Mouse (Mus musculus): ENCODE results near the gene Clic1. TPM values are rescaled to one million over a fixed set of nuclear protein-coding genes. Genes with fewer than 3 reads are reported as not detected.

Clic1 gene
- polyA plus RNA-seq, 1 experiment from 2014 or later, result 179 TPM

DNA sequence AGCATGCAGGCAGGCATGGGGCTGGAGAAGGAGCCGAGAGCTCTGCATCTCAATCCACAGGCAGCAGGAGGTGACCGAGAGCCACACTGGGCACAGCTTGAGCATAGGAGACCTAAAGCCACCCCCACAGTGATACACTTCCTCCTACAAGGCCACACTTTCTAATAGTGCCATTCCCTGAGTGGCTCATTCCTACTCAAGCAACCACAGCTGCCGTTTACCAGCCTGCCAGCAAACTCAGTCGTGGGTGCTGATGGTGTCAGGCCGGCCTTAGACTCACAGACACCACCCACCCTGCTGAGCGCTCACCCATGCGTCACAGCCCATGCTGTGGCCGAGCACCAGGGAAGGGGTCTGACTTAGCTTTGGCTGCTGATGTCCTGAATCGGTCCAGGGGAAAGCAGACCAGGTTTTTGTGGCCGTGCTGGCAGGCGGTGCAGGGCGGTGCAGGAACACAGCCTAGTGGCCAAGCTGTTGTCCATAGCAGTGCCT is 47.4 kb downstream of the Clic1 start:
- Histone ChIP-seq H3K9me3 (no peaks in the 10 kb centered on the region), H3K27ac (no peak overlapping the region), H3K27me3 (ENCODE audit: poor library complexity, severe bottlenecking) (no peaks in the 10 kb centered on the region), H3K36me3 (replicated peaks) (peaks cover 98% of the 10 kb centered on the region), H3K4me1 (no peaks in the 10 kb centered on the region), H3K4me3 (no peak overlapping the region)
- 81% methylated on average over 12 of the region's 12 CpGs for WGBS
- no peak for DNase-seq (ENCODE audit: extremely low spot score, low spot score)

DNA sequence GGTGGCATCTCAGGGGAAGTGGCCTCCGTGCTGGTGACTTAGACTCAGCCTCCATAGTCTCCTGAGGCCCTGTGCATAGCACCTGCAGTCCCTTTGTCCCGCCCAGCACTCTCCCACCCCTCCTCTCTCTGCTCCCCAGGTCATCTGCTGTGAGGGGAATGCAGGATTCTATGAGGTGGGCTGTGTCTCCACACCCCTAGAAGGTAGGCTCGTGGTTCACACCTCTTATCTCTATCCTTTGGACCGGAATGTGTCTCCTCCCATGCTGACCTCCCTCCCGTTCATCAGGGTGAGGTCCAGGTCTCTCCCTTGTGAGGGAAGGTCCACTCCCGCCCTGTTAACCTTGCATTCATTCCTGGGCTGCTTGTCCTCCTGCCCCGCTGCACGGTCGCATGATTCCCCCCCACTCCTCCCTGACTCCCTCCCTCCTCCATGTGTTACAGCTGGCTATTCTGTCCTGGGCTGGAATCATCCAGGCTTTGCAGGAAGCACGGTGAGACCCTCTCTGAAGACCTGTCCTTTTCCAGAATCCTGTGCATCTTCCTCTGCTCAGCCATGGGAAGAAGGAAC is 50.5 kb downstream of the Clic1 start:
- no peak overlapping the region; the same call in 1 of the 2 replicates for H3K4me3 ChIP-seq
- H3K36me3 ChIP-seq (replicated peaks), result peaks cover 83% of the 10 kb centered on the region
- H3K4me1 ChIP-seq, result no peaks in the 10 kb centered on the region; the same call in 1 of the 2 replicates
- no peak overlapping the region for H3K27ac ChIP-seq
- H3K27me3 ChIP-seq (ENCODE audit: poor library complexity, severe bottlenecking), result no peaks in the 10 kb centered on the region
- no peak for DNase-seq (ENCODE audit: extremely low spot score, low spot score)
- H3K9me3 ChIP-seq, result no peaks in the 10 kb centered on the region
- 77% methylated on average over 10 of the region's 10 CpGs for WGBS

DNA sequence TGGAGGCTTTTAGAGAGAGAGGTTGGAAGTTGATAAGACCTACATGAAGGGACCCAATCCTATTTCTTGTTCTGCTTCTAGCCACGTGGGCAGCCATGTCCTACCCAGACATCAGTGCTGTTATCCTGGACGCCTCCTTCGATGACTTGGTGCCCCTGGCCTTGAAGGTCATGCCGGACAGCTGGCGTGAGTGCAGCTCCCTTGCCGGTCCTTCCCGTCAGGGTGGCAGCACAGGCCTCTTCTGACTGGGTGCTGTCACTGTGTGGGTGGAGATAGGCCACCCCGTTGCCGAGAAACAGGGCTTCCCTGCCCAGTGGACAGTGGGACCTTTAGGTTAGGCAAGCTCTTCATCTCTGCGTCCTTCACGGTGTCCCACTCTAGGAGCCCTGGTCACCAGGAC is 51.4 kb downstream of the Clic1 start:
- Histone ChIP-seq H3K27ac (no peak overlapping the region), H3K36me3 (replicated peaks) (peaks cover 75% of the 10 kb centered on the region), H3K4me3 (no peak overlapping the region), H3K27me3 (ENCODE audit: poor library complexity, severe bottlenecking) (no peaks in the 10 kb centered on the region), H3K4me1 (peaks cover 8% of the 10 kb centered on the region), H3K9me3 (no peaks in the 10 kb centered on the region)
- DNase-seq (ENCODE audit: extremely low spot score, low spot score), result no peak
- WGBS, result 88% methylated on average over 11 of the region's 11 CpGs

DNA sequence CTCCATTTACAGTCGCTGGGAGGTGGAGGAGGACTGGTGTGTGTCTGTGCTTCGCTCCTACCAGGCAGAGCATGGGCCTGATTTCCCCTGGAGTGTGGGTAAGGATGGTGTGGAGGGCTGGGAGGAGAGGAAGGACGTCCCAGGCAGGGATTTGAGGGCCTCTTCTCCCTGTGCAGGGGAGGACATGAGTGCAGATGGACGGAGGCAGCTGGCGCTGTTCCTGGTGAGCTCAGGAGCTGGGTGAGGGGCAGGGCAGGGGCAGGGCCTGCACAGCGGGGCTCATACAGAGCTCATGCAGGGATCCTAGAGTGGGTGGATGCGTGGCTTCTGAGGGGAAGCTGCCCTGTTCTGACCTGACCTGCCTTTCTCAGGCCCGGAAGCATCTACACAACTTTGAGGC is 52.5 kb downstream of the Clic1 start:
- Histone ChIP-seq H3K4me3 (no peak overlapping the region), H3K27me3 (ENCODE audit: poor library complexity, severe bottlenecking) (no peaks in the 10 kb centered on the region), H3K27ac (no peak overlapping the region), H3K36me3 (replicated peaks) (peaks cover 64% of the 10 kb centered on the region), H3K4me1 (peaks cover 11% of the 10 kb centered on the region), H3K9me3 (no peaks in the 10 kb centered on the region)
- WGBS, result 90% methylated on average over 7 of the region's 8 CpGs
- no peak for DNase-seq (ENCODE audit: extremely low spot score, low spot score)

DNA sequence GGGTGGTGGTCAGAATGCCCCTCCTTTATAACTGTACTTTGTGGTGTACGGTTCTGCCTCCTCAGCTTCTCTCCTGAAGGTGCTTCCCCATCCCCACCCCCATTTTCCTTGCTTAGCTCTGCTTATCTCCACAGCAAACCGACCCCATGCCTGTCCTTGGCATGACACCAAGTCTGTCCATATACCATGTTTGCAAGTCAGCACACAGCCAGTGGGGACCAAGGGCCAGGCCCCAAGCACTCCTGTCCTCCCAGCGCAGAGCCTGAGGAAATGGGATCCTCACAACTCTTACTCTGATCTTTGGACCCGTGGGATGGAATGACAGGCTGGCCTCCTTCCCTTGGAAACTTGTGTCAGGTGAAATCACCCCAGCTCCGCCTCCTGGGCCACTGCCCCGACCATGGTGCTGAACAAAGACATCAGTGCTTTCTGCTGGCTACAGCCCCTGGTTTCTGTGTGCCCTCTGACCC is 53.5 kb downstream of the Clic1 start:
- peaks cover 56% of the 10 kb centered on the region for H3K36me3 ChIP-seq (replicated peaks)
- 79% methylated on average over 6 of the region's 6 CpGs for WGBS
- no peak for DNase-seq (ENCODE audit: extremely low spot score, low spot score)

DNA sequence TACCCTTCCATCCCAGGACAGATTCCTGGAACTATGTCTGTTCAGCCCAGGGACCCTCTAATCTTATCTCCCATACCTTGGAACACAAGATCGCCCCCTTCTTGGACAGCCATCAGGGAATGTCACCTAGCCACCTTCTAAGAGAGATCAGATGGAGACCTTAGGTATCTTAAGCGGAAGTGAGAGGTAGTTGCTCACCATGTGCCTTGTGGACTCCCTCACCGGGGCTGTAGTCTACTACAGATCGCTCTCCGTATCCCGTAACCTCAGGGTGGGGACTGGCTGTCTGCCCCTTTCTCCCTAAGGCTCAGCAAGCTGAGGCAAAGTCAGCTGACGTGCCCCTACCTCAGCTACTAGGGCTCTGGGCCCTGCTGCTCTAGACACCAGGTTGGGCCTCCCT is 54.3 kb downstream of the Clic1 start:
- Histone ChIP-seq H3K36me3 (replicated peaks) (peaks cover 47% of the 10 kb centered on the region), H3K27me3 (ENCODE audit: poor library complexity, severe bottlenecking) (no peaks in the 10 kb centered on the region), H3K4me3 (no peak overlapping the region), H3K27ac (no peak overlapping the region), H3K4me1 (peaks cover 11% of the 10 kb centered on the region), H3K9me3 (no peaks in the 10 kb centered on the region)
- DNase-seq (ENCODE audit: extremely low spot score, low spot score), result no peak
- WGBS, result 91% methylated on average over 7 of the region's 7 CpGs

More for the DNA sequence above, 53.5 kb downstream of the Clic1 start:
- Histone ChIP-seq H3K4me3 (0 out of 2 replicates have a peak overlapping the region, but pooled peaks have one; percentile 15), H3K27ac (no peak overlapping the region), H3K27me3 (ENCODE audit: poor library complexity, severe bottlenecking) (no peaks in the 10 kb centered on the region), H3K4me1 (peaks cover 11% of the 10 kb centered on the region), H3K9me3 (no peaks in the 10 kb centered on the region)

DNA sequence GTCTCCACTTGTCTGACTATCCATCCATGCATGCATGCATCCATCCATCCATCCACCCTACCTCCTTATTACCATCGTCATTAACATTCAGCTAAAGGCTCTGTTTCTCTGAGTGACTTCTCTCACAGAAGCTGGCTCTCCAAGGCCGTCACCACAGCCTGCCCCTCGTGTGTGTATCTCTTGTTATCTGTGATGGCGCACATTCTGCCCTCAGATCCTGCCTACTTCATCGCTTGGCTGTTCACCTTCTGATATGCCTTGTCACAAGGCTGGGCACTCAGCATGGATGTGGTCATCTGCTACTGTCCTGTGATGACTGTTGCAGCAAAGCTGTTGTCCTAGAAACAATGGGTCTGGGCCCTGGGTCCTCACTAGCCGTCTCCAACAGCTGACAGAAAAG is 55.0 kb downstream of the Clic1 start:
- 81% methylated on average over 6 of the region's 6 CpGs for WGBS
- Histone ChIP-seq H3K27me3 (ENCODE audit: poor library complexity, severe bottlenecking) (no peaks in the 10 kb centered on the region), H3K4me1 (peaks cover 11% of the 10 kb centered on the region), H3K27ac (no peak overlapping the region), H3K9me3 (no peaks in the 10 kb centered on the region), H3K36me3 (replicated peaks) (peaks cover 41% of the 10 kb centered on the region), H3K4me3 (no peak overlapping the region)
- DNase-seq (ENCODE audit: extremely low spot score, low spot score), result no peak

DNA sequence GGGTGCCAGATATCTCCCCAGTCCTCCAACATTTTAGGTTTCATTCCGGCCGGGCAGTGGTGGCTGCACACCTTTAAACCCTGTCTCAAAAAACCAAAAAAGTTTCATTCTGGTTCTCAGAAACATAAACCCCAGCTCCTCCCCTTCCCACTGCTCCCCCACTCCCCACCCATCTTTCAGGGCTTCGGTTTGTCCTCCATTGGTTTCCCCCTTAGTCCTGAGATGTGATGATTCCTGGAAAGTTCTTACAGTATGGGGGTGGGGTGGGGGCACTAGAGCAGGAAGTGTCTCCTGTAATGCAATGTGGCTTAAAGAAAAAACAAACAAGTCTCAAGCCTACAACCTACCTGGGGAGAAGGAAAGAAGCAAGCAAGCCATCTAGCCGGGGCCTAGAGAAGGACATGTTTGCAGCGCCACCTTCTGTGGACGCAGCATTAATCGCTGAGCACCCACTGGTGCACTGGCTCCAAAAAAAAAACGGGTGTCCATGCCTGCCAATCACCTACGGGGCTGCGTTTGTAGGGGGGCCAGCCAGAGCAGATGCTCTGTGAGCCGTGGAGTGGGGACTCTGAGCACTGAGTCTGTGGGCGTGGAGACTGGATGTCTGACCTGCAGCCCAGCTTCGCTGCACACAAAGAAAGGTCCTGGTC is 56.1 kb downstream of the Clic1 start:
- Histone ChIP-seq H3K4me1 (peaks cover 11% of the 10 kb centered on the region), H3K4me3 (peak overlapping the region; percentile 28), H3K36me3 (replicated peaks) (peaks cover 30% of the 10 kb centered on the region), H3K9me3 (no peaks in the 10 kb centered on the region), H3K27ac (peak overlapping the region; percentile 82), H3K27me3 (ENCODE audit: poor library complexity, severe bottlenecking) (no peaks in the 10 kb centered on the region)
- DNase-seq (ENCODE audit: extremely low spot score, low spot score), result peak; percentile 21
- 27% methylated on average over 13 of the region's 13 CpGs for WGBS

DNA sequence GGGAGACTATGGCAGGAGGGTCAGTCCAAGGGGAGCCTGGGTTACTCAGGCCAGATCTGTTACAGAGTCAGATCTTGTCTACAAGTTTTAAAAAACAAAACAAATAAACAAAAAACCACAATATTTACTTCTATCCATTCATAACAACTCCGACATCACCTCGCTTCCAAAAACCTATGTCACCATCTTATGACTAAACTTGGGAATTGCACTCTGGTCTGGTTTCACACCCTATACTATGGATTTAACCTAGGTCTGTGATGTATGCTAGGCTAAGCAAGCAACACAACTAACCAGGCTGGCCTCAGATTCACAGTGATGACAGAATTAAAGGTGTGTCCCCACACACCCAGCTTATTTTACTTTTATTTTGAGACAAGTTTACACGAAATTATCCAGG is 56.8 kb downstream of the Clic1 start:
- Histone ChIP-seq H3K27me3 (ENCODE audit: poor library complexity, severe bottlenecking) (no peaks in the 10 kb centered on the region), H3K27ac (peak overlapping the region; percentile 82), H3K36me3 (replicated peaks) (peaks cover 23% of the 10 kb centered on the region), H3K9me3 (no peaks in the 10 kb centered on the region), H3K4me1 (peaks cover 11% of the 10 kb centered on the region), H3K4me3 (peak overlapping the region; percentile 28; the same call in 1 of the 2 replicates)
- 81% methylated on average over 3 of the region's 3 CpGs for WGBS
- no peak for DNase-seq (ENCODE audit: extremely low spot score, low spot score)

DNA sequence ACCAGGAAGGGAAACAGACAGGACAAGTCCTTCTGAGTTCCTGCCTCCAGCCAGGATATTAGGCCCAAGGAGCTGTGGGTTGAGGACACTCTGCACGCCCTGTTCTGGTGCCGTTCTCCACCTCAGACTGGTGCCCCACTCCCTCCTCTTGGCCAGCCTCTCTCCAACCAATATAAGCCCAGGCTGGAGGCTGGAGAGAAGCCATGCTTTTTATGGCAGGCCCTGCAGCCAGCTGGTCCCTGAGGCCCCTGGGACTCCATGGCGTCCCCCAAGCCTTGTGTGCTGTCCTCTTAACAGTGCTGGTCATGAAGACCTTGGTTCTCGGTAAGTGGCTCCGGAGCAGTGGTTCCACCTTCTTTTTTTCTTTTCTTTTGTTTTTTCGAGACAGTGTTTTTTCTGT is 58.3 kb downstream of the Clic1 start, which contains the start of gene Ly6g5c:
Ly6g5c (plus strand) TSS at position 183 of the 400 bp plus-strand sequence.
- no peak within 1 kb of the TSS for H3K27ac ChIP-seq
- H3K36me3 ChIP-seq (replicated peaks), result peaks cover 7% of the 10 kb centered on the region
- no peak within 1 kb of the TSS for H3K4me3 ChIP-seq
- peaks cover 11% of the 10 kb centered on the region for H3K4me1 ChIP-seq
- H3K27me3 ChIP-seq (ENCODE audit: poor library complexity, severe bottlenecking), result no peaks in the 10 kb centered on the region
- H3K9me3 ChIP-seq, result no peaks in the 10 kb centered on the region
- 91% methylated on average over 6 of the region's 6 CpGs for WGBS
- no peak for DNase-seq (ENCODE audit: extremely low spot score, low spot score)

Other genes starting within 250 kb of the Clic1 start
- gene Cyp21a1, start 245.4 kb upstream of the Clic1 start, polyA plus RNA-seq (2016; fragmentation: Nextera tagmentation; extraction: Ambion mirVana), result not detected in 2 replicates
- 28.6 and 31.6 TPM in 2 replicates for gene Stk19, start 213.0 kb upstream of the Clic1 start, polyA plus RNA-seq (2016; fragmentation: Nextera tagmentation; extraction: Ambion mirVana)
- gene Dxo, start 212.9 kb upstream of the Clic1 start, polyA plus RNA-seq (2016; fragmentation: Nextera tagmentation; extraction: Ambion mirVana), result 80.2 and 83.0 TPM in 2 replicates
- gene Skiv2l, start 199.8 kb upstream of the Clic1 start, polyA plus RNA-seq (2016; fragmentation: Nextera tagmentation; extraction: Ambion mirVana), result 58.0 and 58.3 TPM in 2 replicates
- 150 and 153 TPM in 2 replicates for gene Nelfe, start 199.6 kb upstream of the Clic1 start, polyA plus RNA-seq (2016; fragmentation: Nextera tagmentation; extraction: Ambion mirVana)
- 1.8 and 2.7 TPM in 2 replicates for gene Cfb, start 187.4 kb upstream of the Clic1 start, polyA plus RNA-seq (2016; fragmentation: Nextera tagmentation; extraction: Ambion mirVana)
- gene Zbtb12, start 170.5 kb upstream of the Clic1 start, polyA plus RNA-seq (2016; fragmentation: Nextera tagmentation; extraction: Ambion mirVana), result 6.6 and 7.0 TPM in 2 replicates
- 0.05 and 0.11 TPM in 2 replicates for gene Gm20547, start 167.9 kb upstream of the Clic1 start, polyA plus RNA-seq (2016; fragmentation: Nextera tagmentation; extraction: Ambion mirVana)
- 0.83 and 1.7 TPM in 2 replicates for gene C2, start 151.7 kb upstream of the Clic1 start, polyA plus RNA-seq (2016; fragmentation: Nextera tagmentation; extraction: Ambion mirVana)
- gene Ehmt2, start 151.5 kb upstream of the Clic1 start, polyA plus RNA-seq (2016; fragmentation: Nextera tagmentation; extraction: Ambion mirVana), result 93.3 and 98.8 TPM in 2 replicates
- 0.06 and 0.11 TPM in 2 replicates for gene Slc44a4, start 135.5 kb upstream of the Clic1 start, polyA plus RNA-seq (2016; fragmentation: Nextera tagmentation; extraction: Ambion mirVana)
- gene Neu1, start 118.7 kb upstream of the Clic1 start, polyA plus RNA-seq (2016; fragmentation: Nextera tagmentation; extraction: Ambion mirVana), result 18.2 and 18.8 TPM in 2 replicates
- 0.07 TPM in 1 of 2 replicates, not detected in the other for gene Hspa1b, start 90.7 kb upstream of the Clic1 start, polyA plus RNA-seq (2016; fragmentation: Nextera tagmentation; extraction: Ambion mirVana)
- not detected in 2 replicates for gene Gm20481, start 80.1 kb upstream of the Clic1 start, polyA plus RNA-seq (2016; fragmentation: Nextera tagmentation; extraction: Ambion mirVana)
- 0.94 and 2.1 TPM in 2 replicates for gene Hspa1a, start 77.8 kb upstream of the Clic1 start, polyA plus RNA-seq (2016; fragmentation: Nextera tagmentation; extraction: Ambion mirVana)
- 1.1 TPM in 2 replicates for gene Hspa1l, start 77.3 kb upstream of the Clic1 start, polyA plus RNA-seq (2016; fragmentation: Nextera tagmentation; extraction: Ambion mirVana)
- gene Lsm2, start 68.1 kb upstream of the Clic1 start, polyA plus RNA-seq (2016; fragmentation: Nextera tagmentation; extraction: Ambion mirVana), result 363 and 375 TPM in 2 replicates
- gene Vars, start 49.0 kb upstream of the Clic1 start, polyA plus RNA-seq (2016; fragmentation: Nextera tagmentation; extraction: Ambion mirVana), result 229 and 234 TPM in 2 replicates
- 0.19 and 0.22 TPM in 2 replicates for gene Vwa7, start 33.4 kb upstream of the Clic1 start, polyA plus RNA-seq (2016; fragmentation: Nextera tagmentation; extraction: Ambion mirVana)
- 3.0 and 4.1 TPM in 2 replicates for gene Sapcd1, start 21.9 kb upstream of the Clic1 start, polyA plus RNA-seq (2016; fragmentation: Nextera tagmentation; extraction: Ambion mirVana)
- 4.3 and 5.1 TPM in 2 replicates for gene Msh5, start 3.2 kb upstream of the Clic1 start, polyA plus RNA-seq (2016; fragmentation: Nextera tagmentation; extraction: Ambion mirVana)
- 414 and 441 TPM in 2 replicates for gene Ddah2, start 9.1 kb downstream of the Clic1 start, polyA plus RNA-seq (2016; fragmentation: Nextera tagmentation; extraction: Ambion mirVana)
- 0.25 TPM in 1 of 2 replicates, not detected in the other for gene Ly6g6c, start 15.4 kb downstream of the Clic1 start, polyA plus RNA-seq (2016; fragmentation: Nextera tagmentation; extraction: Ambion mirVana)
- 0.59 and 0.72 TPM in 2 replicates for gene Mpig6b, start 16.2 kb downstream of the Clic1 start, polyA plus RNA-seq (2016; fragmentation: Nextera tagmentation; extraction: Ambion mirVana)
- gene Ly6g6e, start 26.9 kb downstream of the Clic1 start, polyA plus RNA-seq (2016; fragmentation: Nextera tagmentation; extraction: Ambion mirVana), result 1.00 TPM in 1 of 2 replicates, not detected in the other
- 1.8 and 2.0 TPM in 2 replicates for gene Ly6g6d, start 28.1 kb downstream of the Clic1 start, polyA plus RNA-seq (2016; fragmentation: Nextera tagmentation; extraction: Ambion mirVana)
- 0.46 and 0.69 TPM in 2 replicates for gene Ly6g6f, start 35.6 kb downstream of the Clic1 start, polyA plus RNA-seq (2016; fragmentation: Nextera tagmentation; extraction: Ambion mirVana)
- gene Abhd16a, start 39.3 kb downstream of the Clic1 start, polyA plus RNA-seq (2016; fragmentation: Nextera tagmentation; extraction: Ambion mirVana), result 51.8 and 52.7 TPM in 2 replicates
- gene Ly6g5c, start 58.3 kb downstream of the Clic1 start, polyA plus RNA-seq (2016; fragmentation: Nextera tagmentation; extraction: Ambion mirVana), result not detected in 2 replicates
- 1.2 and 1.4 TPM in 2 replicates for gene Ly6g5b, start 65.5 kb downstream of the Clic1 start, polyA plus RNA-seq (2016; fragmentation: Nextera tagmentation; extraction: Ambion mirVana)
- 33.9 and 42.2 TPM in 2 replicates for gene Gpank1, start 71.5 kb downstream of the Clic1 start, polyA plus RNA-seq (2016; fragmentation: Nextera tagmentation; extraction: Ambion mirVana)
- gene Csnk2b, start 72.1 kb downstream of the Clic1 start, polyA plus RNA-seq (2016; fragmentation: Nextera tagmentation; extraction: Ambion mirVana), result 290 and 303 TPM in 2 replicates
- gene D17H6S53E, start 76.4 kb downstream of the Clic1 start, polyA plus RNA-seq (2016; fragmentation: Nextera tagmentation; extraction: Ambion mirVana), result 7.8 and 10.6 TPM in 2 replicates
- 0.74 and 0.97 TPM in 2 replicates for gene Apom, start 82.1 kb downstream of the Clic1 start, polyA plus RNA-seq (2016; fragmentation: Nextera tagmentation; extraction: Ambion mirVana)
- 65.9 and 69.0 TPM in 2 replicates for gene Bag6, start 85.2 kb downstream of the Clic1 start, polyA plus RNA-seq (2016; fragmentation: Nextera tagmentation; extraction: Ambion mirVana)
- 195 and 200 TPM in 2 replicates for gene Prrc2a, start 114.9 kb downstream of the Clic1 start, polyA plus RNA-seq (2016; fragmentation: Nextera tagmentation; extraction: Ambion mirVana)
- 3.3 and 3.9 TPM in 2 replicates for gene Aif1, start 126.1 kb downstream of the Clic1 start, polyA plus RNA-seq (2016; fragmentation: Nextera tagmentation; extraction: Ambion mirVana)
- 3.3 and 4.7 TPM in 2 replicates for gene Lst1, start 138.5 kb downstream of the Clic1 start, polyA plus RNA-seq (2016; fragmentation: Nextera tagmentation; extraction: Ambion mirVana)
- gene Ltb, start 144.5 kb downstream of the Clic1 start, polyA plus RNA-seq (2016; fragmentation: Nextera tagmentation; extraction: Ambion mirVana), result 0.16 and 0.32 TPM in 2 replicates
- 0.10 TPM in 1 of 2 replicates, not detected in the other for gene Tnf, start 152.0 kb downstream of the Clic1 start, polyA plus RNA-seq (2016; fragmentation: Nextera tagmentation; extraction: Ambion mirVana)
- gene Lta, start 155.4 kb downstream of the Clic1 start, polyA plus RNA-seq (2016; fragmentation: Nextera tagmentation; extraction: Ambion mirVana), result not detected in 2 replicates
- gene Gm16181, start 170.9 kb downstream of the Clic1 start, polyA plus RNA-seq (2016; fragmentation: Nextera tagmentation; extraction: Ambion mirVana), result 0.53 TPM in 1 of 2 replicates, not detected in the other
- 7.0 and 7.7 TPM in 2 replicates for gene Atp6v1g2, start 183.7 kb downstream of the Clic1 start, polyA plus RNA-seq (2016; fragmentation: Nextera tagmentation; extraction: Ambion mirVana)
- 10.0 and 11.5 TPM in 2 replicates for gene Nfkbil1, start 185.8 kb downstream of the Clic1 start, polyA plus RNA-seq (2016; fragmentation: Nextera tagmentation; extraction: Ambion mirVana)
- 757 and 759 TPM in 2 replicates for gene Ddx39b, start 191.8 kb downstream of the Clic1 start, polyA plus RNA-seq (2016; fragmentation: Nextera tagmentation; extraction: Ambion mirVana)
- gene H2-D1, start 212.8 kb downstream of the Clic1 start, polyA plus RNA-seq (2016; fragmentation: Nextera tagmentation; extraction: Ambion mirVana), result 57.8 and 58.6 TPM in 2 replicates

Measured in forebrain, embryonic 10.5 days (tissue).